Mouse (Mus musculus) kidney, postnatal 10 days (tissue): ENCODE data around the gene Parp9.
A peak's percentile ranks its signal among the peaks of the same experiment; 100 is the strongest.
"Not testable (repeated sequence)": the region's sequence is repeated elsewhere in the genome, so short reads cannot be mapped to it uniquely, and the experiment has no call there.

Experiments
- DNase-seq: peaks from one replicate; pipeline ENCODE4 v3.0.0; 2021; ENCODE audit warnings: mixed read lengths

Parp9 gene

DNA sequence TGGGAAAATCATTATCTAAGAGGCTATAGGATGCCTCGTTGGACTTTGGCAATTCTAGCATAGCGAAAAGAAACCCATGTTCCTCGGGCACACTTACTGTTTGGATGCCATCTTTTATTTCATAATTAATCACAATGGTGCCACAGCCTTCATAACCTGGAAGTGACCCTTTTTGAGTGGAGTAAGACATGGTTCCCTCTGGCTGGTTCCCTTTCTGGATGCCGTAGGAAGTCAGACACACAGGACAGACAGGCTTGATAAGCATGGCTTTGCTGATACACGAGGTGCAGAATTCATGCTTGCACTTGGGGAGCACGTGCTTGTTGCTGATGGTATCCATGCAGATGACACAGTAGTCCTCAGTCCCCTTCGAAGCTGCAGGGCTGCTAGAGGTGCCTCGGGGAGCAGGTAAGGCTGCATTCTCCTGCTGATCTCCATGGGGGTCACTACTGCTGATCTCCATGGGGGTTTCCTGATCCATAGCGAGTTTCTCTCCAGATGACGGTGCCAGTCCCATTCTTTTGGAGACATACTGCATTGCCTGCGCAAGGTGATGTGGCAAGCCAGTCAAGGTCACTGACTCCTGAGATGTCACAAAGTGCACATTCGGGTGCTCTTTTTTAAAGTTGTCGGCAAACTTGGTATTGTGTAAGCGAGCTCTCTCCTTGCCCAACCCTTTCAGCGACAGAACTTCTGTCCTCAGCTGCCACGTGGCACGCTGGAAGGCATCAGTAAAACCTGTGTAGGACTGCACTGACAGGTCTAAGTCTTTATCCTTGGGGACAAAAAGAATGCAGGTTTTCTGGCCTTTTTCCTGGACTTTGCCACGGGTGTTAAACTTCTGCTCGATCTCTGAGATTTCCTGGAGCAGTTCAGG lies 5.9 kb upstream of the Parp9 start:
- DNase-seq: no peak

DNA sequence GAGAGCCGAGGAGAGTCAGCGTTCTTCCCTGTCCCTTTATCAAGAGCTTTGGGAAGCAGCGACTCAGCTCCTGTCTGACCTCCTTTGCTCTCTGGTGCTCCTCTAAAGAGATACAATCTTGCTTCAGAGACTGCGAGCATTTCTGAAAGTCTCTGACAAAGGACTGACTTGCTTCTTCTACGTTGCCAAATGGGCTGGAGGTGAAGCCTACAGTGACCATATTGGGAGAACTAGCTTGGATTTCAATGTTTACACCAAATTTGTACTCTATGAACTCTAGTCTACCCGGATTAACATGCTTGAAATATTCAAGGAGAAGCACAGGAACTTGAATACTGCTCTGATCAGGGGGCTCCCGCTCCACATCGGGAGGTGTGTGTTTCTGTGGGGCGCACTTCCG lies 5.1 kb upstream of the Parp9 start:
- no peak for DNase-seq

GRCm38 (mm10) chr16:35939261-35939660 lies 991 bp downstream of the Parp9 start:
- peak; percentile 31 for DNase-seq

DNA sequence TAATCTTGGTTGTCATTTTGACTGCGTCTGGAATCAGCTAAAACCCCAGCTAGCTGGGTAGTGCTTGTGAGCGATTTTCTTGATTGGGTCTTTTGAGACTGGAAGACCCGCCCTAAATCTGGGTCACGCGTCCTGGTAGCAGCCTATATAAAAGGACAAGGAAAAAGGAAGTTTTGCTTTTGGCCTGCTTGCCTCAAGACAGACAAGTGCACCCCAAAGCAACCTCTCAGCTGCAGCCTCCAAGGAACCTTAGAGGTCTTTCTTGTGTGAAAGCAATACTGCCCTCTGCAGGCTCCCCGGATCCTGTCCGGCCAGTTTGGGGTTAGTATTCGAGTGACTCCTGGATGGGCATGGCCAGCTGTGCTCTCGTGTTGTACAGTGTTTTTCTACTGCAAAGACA lies 1.4 kb downstream of the Parp9 start:
- peak; percentile 90 for DNase-seq

GRCm38 (mm10) chr16:35941382-35941781 lies 3.1 kb downstream of the Parp9 start:
- DNase-seq: peak; percentile 44

DNA sequence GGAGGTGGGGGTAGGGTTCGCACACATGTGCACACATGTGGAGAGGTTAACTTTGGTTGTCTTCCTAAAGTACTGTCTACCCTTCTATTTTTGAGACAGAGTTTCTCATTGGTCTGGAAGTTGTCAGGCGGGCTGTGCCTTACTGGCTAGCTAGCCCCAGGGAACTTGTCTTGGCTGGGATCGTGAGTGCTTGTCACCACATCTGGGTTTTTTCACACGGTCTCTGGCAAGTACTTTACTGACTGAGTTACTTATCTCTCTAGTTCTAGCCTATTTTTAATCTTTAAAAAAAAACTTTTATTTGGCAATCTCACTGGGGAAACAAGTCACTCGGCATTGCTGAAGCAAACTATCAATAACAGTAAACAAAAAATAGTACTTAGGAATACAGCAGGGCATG lies 11.0 kb downstream of the Parp9 start:
- DNase-seq: peak; percentile 19

DNA sequence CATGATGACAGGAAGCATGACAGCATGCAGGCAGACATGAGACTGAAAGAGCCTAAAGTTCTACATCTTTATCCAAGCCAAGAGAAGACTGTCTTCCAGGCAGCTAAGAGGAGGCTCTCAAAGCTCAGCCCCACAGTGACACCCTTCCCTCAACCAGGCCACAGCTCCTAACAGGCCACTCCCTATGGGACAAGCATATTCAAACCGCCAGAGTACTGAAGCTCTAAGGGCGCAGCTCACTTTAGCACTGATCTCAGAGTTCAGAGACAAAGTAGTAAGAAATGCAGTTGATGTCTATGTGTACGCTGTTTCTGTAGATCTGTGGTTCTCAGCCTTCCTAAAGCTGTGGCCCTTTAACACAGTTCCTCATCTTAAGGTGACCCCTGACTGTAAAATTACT lies 12.9 kb downstream of the Parp9 start:
- DNase-seq: no peak

GRCm38 (mm10) chr16:35952628-35953130 lies 14.4 kb downstream of the Parp9 start:
- DNase-seq: no peak

DNA sequence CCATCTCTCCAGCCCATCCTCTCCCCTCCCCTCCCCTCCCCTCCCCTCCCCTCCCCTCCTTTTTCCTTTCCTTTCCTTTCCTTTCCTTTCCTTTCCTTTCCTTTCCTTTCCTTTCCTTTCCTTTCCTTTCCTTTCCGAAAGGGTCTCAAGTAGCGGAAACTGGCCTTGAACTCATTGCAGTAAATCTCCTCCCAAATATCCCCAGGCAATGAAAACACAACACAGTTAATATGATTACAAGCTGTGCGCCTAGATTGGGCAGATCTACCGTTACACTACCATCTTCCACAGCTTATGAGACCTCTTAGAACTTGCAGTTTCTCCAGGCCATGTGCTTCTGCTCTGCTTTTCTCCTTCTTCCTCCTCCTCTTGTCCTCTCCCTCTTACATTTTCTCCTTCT lies 27.7 kb downstream of the Parp9 start:
- DNase-seq: not testable (repeated sequence)

DNA sequence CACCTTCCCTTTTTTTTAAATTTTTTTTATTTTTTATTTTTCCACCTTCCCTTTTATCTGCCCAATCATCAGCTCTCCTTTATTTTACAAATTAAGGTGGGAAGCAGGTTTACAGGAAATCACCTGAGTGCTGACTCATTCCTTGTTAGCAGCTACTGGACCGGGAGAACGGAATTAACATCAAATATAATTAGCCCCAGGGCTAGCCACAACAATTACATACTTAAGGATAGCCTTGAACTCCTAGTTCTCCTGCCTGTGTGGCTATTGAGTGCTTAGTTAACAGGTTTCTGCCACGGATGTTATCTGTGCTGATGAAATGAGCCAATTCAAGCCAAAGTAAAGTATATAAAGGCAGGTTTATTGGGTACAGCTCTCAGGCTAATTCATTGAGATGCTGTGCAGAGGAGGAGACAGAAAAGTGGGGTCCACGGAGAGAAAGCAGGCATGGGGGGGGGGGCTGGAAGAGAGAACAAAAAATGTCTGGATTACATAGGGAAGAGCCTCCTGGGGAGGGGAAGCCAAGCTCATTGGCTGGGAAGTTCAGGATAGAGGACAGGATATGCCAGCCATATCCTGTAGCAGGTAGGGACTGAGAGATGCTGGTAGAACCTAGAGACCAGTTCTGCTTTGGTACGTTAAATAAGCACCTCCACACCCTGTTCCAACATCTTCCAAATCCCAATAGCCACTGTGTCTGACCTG lies 28.3 kb downstream of the Parp9 start:
- no peak for DNase-seq

GRCm38 (mm10) chr16:35967319-35967718 lies 29.0 kb downstream of the Parp9 start:
- no peak for DNase-seq

GRCm38 (mm10) chr16:35968149-35968548 lies 29.9 kb downstream of the Parp9 start:
- DNase-seq: no peak

DNA sequence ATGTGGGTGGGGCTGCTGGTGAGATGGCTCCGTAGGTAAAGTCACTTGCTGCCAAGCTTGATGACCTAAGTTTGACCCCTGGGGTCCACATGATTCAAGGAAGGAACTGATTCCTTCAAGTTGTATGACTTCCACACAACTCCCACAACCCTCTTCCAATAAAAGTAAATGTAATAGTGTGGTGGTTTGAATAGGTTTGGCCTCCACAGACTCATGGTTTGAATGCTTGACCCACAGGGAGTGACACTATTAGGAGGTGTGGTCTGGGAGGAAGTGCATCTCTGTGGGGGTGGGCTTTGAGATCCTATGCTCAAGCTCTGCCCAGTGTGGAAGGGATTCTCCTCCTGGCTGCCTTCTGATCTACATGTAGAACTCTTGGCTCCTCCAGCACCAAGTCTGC lies 35.8 kb downstream of the Parp9 start:
- no peak for DNase-seq

GRCm38 (mm10) chr16:35978450-35978849 lies 40.2 kb downstream of the Parp9 start, which contains the start of gene Kpna1:
Gene Kpna1 (plus strand): TSS chr16:35978750.
- not testable (repeated sequence) for DNase-seq

- DNase-seq: peak; percentile 100
Measured at GRCm38 (mm10) chr16:35981363-35981821, 43.1 kb downstream of the Parp9 start.

GRCm38 (mm10) chr16:35982506-35982901 lies 44.2 kb downstream of the Parp9 start:
- DNase-seq: no peak

DNA sequence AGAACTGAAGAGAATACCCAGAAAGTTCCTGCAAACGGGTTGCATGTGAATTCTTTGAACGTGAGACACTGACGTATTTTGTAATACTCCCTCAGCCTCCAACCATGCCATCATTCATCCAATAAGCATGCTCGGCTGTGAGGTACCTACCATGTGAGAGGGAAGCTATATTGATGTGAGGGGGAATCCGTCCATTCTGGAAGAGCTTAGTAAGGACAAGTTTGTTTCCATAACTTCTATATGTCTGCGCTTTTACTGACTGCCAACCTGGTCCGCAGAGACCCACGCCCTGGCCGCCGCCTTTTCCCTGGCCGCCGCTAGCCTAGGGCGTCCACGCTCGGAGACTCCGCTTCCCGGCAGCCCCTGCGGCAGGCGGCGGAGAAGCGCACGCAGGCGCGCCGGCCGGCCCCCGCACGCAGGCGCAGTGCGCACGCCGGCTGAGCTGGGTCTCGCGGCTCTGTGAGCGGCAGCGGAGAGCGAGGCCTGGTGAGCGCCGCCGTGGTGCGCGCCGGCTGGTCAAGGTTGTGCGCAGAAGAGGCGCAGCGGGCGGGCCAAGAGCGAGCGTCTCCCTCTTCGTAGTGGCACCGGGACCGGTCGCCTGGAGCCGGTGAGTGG lies 44.7 kb downstream of the Parp9 start:
- DNase-seq: peak; percentile 94

DNA sequence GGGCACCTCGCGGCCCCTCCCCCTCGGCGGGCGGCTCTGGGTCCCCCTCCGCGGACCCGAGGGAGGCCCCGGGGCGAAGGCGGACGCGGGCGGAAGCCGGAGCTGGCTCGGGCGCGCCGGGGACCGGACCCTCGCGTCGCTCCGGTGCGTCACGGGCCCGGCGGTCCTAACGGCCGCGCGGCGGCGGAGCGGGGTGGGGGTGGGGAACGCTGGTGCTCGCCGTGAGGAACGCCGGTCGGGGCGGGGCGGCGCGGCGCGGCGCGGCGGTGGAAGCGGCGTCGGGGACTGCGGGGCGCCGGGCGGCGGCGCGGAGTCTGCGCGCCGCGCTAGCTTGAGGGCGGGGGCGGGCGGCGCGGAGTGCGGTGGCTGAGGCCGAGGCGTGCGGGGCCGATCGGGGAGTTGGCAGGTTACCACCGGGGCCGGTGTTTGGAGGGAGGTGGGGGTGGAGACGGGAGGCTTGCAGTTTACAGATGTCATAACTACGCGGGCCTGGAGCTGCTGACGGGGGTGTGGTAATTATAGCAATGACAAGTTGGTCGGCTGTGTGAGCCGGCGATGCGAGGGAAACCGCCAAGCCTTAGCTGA lies 45.3 kb downstream of the Parp9 start:
- DNase-seq: peak; percentile 74

DNA sequence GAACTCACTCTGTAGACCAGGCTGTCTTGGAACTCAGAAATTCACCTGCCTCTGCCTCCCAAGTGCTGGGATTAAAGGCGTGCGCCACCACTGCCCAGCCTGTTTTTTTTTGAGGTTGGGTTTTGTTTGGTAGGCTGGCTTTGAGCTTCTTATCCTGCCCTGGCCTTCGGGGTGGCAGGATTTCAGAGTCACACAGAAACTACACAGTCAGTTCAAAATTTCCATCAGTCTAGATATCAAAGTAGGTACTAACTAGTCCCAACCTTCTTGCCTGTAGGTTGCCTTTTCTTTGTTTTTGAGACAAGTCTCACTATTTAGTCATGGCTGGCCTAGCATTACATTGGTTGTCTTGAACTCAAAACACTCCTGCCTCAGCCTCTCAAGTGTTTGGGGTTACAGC lies 46.2 kb downstream of the Parp9 start:
- no peak for DNase-seq

- DNase-seq: no peak
Measured at GRCm38 (mm10) chr16:35987930-35988329, 49.7 kb downstream of the Parp9 start.

DNA sequence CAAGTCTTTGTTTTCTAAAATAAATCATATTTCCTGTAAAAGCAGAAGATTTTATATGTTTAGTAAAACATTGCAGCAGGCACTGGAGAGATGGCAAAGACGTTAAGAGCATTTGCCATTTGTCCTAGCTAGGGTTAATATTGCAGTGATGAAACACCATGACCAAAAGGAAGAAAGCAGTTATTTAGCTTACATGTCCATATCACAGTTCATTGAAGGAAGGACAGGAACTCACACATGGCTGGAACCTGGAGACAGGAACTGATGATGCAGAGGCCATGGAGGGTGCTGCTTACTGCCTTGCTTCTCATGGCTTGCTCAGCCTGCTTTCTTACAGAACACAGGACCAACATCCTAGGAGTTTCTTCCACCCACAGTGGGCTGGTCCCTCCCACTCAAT lies 54.1 kb downstream of the Parp9 start:
- no peak for DNase-seq

GRCm38 (mm10) chr16:35993316-35993715 lies 55.0 kb downstream of the Parp9 start:
- no peak for DNase-seq

- DNase-seq: not testable (repeated sequence)
Measured at GRCm38 (mm10) chr16:35998852-35999251, 60.6 kb downstream of the Parp9 start.
